Mouse (Mus musculus) ovary, adult 18-20 months (tissue): Measurements from ENCODE around the gene Bach1.

Experiments
- DNase-seq: peaks from one replicate; pipeline ENCODE4 v3.0.0; 2022; ENCODE audit warnings: low spot score, mixed read lengths

Gene Bach1

DNA sequence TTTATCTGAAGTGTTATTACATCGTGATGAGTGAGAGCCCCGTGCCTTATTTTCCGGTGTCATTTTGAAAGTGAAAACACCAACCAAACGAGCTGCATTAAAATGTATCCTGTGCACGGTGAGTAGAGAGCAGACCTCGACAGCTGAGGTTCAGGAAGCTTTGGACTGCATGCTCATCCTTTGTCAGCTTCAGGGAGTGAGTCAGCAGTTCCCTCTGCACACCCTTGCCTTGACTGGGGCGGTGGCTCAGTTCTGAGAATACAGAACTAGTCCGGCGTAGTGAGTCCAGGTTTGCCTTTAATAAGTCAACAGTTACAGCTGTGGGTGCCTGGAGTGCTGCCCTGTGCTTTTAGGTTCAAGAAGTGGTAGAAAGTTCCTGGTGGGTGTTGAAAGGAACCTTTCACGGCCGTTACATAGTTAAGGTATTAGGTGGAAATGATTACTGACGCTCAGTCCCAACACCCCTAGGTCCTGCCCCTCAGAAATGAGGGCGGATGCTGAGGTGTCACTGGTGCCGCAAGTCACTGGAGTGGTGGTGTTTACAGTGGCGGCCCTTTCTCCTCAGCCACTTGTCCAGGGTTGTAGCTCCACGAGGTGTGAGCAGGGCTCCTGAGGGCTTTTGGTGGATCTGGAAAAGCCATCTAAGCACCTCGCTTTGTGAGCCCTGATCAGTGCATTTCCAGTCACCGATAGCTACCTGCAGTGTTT, 14.4 kb downstream of the Bach1 start:
- DNase-seq: no peak

DNA sequence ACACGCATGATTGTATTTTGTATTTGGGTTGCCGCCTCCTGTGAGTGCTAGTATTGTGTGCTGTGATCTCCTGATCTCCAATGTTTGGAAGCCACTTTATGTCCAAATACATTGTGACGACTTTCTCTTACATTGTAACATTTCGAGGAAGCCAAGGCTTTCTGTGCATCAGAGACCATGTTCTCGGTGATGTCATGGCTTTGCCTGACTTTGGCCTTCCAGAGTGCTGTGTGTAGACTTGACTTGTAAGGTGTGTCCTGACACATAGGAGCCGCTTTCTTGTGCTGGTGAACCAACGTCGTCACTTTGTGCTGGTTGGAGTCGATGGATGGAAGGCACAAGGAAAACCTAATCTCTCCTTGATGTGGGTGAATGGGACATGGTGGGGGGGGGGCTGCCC, 15.8 kb downstream of the Bach1 start:
- DNase-seq: no peak

GRCm38 (mm10) chr16:87715221-87715620, 16.5 kb downstream of the Bach1 start:
- no peak for DNase-seq

DNA sequence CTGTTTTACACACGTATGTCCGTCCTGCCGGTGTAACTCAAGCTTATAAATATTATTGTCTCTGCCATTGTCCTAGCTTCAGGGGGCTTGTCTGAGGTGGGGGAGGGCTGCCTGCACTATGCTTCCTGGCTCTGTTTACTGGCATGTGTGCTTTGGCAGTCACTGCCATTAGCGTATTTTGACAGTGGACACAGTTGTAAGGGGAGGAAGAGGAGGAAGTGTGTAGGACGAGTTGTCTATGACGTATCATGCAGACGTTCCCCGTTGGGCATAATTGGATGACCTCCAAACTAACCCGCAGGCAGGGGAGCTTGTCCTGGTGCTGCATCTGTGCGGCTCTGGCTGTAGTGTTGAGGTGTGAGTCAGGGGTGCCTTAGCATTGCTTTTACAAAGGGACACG, 17.5 kb downstream of the Bach1 start:
- DNase-seq: no peak

DNA sequence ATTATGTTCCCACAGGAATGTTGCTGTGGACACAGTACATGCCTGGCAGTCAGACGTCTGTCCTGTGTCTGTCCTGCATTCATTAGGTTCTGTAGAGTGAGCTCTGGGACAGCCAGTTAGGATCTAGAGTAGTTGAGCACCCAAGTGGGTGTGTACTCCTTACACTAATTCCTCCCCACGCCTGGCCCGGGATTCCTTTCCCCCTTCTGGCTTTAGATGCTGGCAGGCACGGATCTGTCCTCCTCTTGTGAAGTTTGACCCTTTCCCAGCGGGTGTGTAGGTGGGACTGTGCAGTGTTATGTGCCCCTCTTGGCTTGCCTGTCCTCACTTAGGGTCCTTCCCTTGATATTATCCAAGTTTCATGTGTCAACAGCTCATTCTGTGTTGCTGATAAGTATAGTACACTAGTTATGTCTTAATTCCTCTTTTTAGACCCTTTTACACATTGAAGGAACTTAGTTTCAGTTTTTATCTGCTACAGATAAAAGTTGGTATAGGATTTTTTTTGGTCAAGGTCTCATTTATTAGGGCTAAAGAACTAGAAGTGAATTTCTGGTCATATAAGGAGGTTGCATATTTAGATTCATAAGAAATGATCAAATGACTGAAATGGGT, 18.4 kb downstream of the Bach1 start:
- DNase-seq: no peak

- DNase-seq: no peak
These were observed 20.3 kb downstream of the Bach1 start for GRCm38 (mm10) chr16:87719071-87719470.

DNA sequence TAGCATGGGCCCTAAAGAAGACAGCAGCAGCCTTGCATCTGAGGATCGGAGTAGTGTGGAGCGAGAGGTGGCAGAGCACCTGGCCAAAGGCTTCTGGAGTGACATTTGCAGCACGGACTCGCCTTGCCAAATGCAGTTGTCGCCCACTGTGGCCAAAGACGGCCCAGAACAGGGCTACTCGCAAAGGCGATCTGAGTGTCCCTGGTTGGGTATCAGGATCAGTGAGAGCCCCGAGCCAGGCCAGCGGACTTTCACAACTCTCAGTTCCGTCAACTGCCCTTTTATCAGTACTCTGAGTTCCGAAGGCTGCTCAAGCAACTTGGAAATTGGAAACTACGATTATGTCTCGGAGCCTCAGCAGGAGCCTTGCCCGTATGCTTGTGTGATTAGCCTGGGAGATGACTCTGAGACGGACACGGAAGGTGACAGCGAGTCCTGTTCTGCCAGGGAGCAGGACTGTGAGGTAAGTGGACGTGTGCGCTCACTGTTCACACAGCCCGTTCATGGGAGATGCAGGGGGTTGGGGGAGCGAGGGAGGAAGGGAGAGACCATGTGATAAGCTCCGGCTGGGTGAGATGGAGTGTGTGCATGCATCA, 21.0 kb downstream of the Bach1 start:
- no peak for DNase-seq

- no peak for DNase-seq
These were observed 22.2 kb downstream of the Bach1 start for GRCm38 (mm10) chr16:87720851-87721409.

DNA sequence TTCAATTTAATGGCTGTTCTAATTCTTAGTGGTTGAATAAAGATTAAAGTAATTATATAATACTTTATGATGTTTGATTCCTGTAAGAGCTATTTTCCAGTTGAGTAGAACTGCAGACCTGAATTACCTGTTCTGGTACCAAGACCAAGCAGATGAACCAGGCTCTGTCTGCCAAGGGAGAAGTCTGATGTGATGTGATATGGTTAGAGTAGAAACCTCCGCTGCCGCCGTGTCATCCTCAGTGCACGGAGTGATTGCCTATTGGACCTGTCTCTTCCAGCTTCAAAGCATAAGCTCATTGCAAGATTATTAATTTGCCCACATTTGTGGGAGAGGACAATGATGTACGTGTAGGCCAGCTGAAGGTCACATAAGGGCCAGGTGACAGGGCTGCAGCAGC, 24.1 kb downstream of the Bach1 start:
- DNase-seq: no peak

GRCm38 (mm10) chr16:87723479-87723878, 24.7 kb downstream of the Bach1 start:
- DNase-seq: no peak

- DNase-seq: no peak
These were observed 26.1 kb downstream of the Bach1 start for GRCm38 (mm10) chr16:87724826-87725225.

DNA sequence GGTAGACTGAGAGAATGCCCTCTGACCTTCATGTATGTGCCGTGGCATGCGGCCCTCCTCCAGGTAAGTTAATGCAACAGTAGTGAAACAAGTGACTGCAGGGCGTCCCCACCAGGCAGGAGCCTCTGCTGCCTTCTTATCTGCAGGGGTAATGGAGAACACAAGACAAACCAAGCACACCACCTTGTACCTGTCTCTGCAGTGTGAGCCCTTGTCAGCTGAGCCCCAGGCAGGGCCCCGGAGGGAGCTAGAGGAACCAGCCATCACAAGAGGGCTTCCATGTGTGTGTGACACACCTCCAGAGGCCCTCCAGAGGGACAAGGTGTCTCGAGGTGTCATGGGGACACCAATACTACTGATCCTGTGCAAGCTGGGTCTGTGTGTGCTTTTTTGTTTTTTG, 26.5 kb downstream of the Bach1 start:
- DNase-seq: no peak

DNA sequence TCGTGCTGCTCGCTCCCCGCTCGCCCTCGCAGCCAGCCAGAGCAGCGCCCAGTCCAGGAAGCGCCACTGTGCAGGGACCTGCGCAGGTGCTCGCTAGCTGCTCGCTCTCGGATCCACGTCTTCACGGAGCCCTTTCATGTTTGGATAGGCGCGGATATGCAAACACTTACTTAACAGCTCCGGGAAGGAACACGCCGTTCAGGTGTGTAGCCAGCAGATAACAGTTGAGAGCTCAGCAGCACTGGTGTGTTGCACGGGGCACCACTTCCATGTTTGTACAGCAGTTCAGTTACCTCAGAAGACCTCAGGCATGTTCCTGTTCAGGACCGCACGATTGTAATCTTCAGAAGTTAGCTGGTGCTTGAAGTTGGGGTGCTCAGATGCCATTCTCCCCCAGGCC, 27.2 kb downstream of the Bach1 start:
- no peak for DNase-seq

GRCm38 (mm10) chr16:87726369-87726768, 27.6 kb downstream of the Bach1 start:
- DNase-seq: no peak

GRCm38 (mm10) chr16:87727250-87727649, 28.5 kb downstream of the Bach1 start:
- DNase-seq: no peak

GRCm38 (mm10) chr16:87727918-87728317, 29.2 kb downstream of the Bach1 start:
- DNase-seq: no peak

- no peak for DNase-seq
These were observed 30.0 kb downstream of the Bach1 start for GRCm38 (mm10) chr16:87728703-87729102.

DNA sequence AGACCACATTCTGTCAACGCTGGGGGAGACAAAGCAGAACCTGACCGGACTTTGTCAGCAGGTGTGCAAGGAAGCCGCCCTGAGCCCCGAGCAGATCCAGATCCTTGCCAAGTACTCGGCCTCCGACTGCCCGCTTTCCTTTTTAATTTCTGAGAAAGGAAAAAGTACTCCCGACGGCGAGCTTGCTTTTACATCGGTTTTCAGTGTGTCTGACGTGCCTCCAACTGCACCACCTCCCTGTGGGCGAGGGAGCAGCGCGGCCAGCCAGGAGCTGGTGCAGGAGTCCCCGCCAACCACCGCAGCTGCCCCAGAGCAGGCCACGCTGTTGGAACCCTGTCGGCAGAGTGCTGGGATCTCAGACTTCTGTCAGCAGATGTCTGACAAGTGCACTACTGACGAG, 30.7 kb downstream of the Bach1 start:
- DNase-seq: no peak

DNA sequence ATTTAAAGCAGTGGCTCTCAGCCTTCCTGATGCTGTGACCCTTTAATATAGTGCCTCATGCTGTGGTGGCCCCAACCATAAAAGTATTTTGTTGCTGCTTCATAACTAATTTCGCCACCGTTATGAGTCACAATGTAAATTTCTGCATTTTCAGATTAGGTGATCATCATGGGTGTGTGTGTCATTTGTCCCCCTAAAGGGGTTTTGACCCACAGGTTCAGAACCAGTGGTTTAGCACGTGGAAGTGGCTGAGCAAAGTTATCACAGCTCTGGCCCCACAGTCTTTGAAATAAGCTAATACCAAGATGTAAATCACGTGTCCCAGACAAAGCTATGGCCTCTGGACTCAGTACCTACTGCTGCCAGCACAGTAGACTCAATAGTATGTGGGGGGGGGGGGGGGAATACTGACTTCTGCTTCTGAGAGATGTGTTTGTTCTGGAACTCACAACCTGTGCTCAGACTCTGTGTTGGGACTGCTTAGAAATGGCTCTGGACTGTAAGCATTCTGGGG, 36.2 kb downstream of the Bach1 start:
- DNase-seq: no peak

- no peak for DNase-seq
These were observed 37.4 kb downstream of the Bach1 start for GRCm38 (mm10) chr16:87736106-87736505.

DNA sequence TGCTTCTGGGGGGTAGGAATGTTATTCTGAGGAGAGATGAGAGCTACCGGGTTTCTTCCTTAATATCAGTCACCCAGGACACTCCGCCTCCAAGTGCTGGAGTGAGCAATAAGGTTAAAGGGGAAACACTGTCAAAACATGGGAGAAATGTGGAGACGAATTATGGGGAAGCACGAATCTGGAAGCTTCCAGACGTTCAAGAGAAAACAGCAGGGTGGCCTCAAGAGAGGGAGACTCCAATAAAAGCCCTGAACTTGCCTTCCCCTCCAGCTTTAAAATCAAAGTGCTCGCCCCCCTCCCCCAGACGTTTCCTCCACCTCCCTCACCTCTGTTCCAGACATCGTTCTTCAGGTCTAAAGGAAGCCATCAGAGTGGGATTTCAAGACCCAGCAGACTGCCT, 38.6 kb downstream of the Bach1 start:
- DNase-seq: no peak

- no peak for DNase-seq
These were observed 39.3 kb downstream of the Bach1 start for GRCm38 (mm10) chr16:87737842-87738639.
